Mouse (Mus musculus): ENCODE data around the gene Gfra1. TPM values are rescaled to one million over a fixed set of nuclear protein-coding genes. Genes with fewer than 3 reads are reported as not detected.

Gene Gfra1
- 0.09 and 0.82 TPM in 2 replicates for polyA plus RNA-seq (2012; rRNA removed)

DNA sequence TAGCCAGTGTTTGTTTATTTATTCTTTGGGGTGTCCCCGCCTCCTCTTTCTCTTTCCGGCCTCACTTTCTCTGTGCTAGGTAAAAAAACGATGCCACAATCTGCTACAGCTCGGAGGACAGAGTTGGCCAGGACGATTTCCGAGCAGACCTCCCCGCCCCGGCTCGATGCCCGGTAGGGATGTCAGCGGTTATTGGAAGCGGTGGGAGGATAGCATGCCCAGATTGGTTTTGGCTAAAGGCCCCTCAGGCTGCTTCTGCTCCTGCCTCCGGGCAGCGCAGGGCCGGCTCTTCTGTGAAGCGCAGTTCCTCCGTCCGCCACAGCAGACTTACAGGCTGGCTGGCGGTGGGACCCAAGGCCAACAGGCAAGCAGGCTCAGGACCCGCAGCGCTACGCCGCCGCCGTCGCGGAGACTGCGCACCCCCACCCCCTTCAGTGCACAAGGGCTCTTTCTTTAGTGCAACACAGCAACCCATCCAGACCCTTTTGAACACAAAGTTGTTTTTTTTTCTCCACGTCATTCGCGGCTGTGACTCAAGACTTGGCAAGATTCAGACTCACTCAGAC lies at the start of gene Gfra1:
Gene Gfra1, minus strand, starts transcription at position 414 of the 566 bp plus-strand sequence.
- no peak within 1 kb of the TSS for H3K27ac ChIP-seq (ENCODE audit: insufficient read depth, low read length)
- peaks cover 15% of the 10 kb centered on the region for H3K27me3 ChIP-seq (ENCODE audit: control insufficient read depth, insufficient read depth, low read length)
- TF ChIP-seq CTCF (IDR thresholded peaks at IDR 0.05; ENCODE audit: extremely low read depth, insufficient read depth, insufficient read length, insufficient replicate concordance) = no peak
- no peak for TF ChIP-seq POLR2A (IDR thresholded peaks at IDR 0.05; ENCODE audit: low read depth, low read length)
- WGBS = under 1% methylated on average over 31 of the region's 31 CpGs
- peak in 1 of 2 experiments; percentile 32 for DNase-seq (ENCODE audit: low read depth in 1 of 2, low spot score in 2 of 2)
- H3K36me3 ChIP-seq (ENCODE audit: control insufficient read depth, insufficient read depth, low read length) = no peaks in the 10 kb centered on the region
- peaks cover 26% of the 10 kb centered on the region for H3K4me1 ChIP-seq (ENCODE audit: control insufficient read depth, insufficient read depth, insufficient read length)
- peak within 1 kb of the TSS; percentile 57 for H3K4me3 ChIP-seq (ENCODE audit: extremely low read depth, insufficient read depth, insufficient read length)

DNA sequence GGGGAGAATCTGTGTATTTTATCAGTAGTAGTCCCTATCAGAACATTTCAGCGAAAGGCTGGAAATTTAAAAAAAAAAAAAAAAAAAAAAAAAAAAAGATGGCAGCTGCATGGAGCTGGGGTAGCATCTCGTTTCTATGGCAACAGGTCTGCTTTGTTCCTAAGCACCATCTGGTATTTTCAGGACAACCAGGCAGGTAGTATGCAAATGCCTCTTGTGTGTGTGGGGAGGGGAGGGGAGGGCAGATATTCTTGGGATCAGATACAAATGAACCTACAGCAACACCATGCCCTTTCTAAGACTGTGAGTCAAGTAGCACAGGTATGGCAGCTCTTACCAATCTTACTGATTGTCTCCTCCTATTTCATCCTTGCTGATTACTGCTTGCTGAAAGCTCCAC lies 44.3 kb upstream of the Gfra1 start:
- 85% methylated on average over 2 of the region's 2 CpGs for WGBS
- H3K4me3 ChIP-seq (ENCODE audit: extremely low read depth, insufficient read depth, insufficient read length) = no peak overlapping the region
- DNase-seq (ENCODE audit: low read depth in 1 of 2, low spot score in 2 of 2) = no peak
- no peaks in the 10 kb centered on the region for H3K36me3 ChIP-seq (ENCODE audit: control insufficient read depth, insufficient read depth, low read length)
- no peak for TF ChIP-seq CTCF (IDR thresholded peaks at IDR 0.05; ENCODE audit: extremely low read depth, insufficient read depth, insufficient read length, insufficient replicate concordance)
- TF ChIP-seq POLR2A (IDR thresholded peaks at IDR 0.05; ENCODE audit: low read depth, low read length) = no peak
- H3K27me3 ChIP-seq (ENCODE audit: control insufficient read depth, insufficient read depth, low read length) = no peaks in the 10 kb centered on the region
- no peaks in the 10 kb centered on the region for H3K4me1 ChIP-seq (ENCODE audit: control insufficient read depth, insufficient read depth, insufficient read length)
- H3K27ac ChIP-seq (ENCODE audit: insufficient read depth, low read length) = no peak overlapping the region

DNA sequence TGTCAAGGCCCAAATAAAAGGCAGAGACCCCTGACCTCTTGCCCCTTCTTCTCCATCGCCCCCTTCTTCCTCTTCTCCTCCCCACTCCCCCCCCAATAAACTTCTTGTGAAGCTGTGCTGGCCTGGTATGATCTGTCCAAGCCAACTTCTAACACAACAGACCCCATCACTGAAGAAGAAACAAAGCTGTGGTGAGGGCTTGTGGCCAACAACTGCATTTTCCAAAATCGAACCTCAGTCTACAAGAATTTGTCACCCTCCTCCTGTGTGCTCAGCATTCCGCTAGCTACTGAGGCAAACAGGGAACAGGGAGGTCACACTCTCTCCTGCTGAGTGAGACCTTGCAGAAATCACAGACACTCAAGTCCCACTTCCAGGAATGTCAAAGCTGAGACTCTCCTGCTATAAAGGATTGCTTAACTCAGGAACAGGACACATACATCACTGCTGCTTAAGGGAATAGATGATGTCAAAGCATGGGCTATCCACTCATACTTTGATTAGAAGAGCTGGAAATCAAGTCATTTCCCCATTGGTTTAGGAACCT lies 43.8 kb upstream of the Gfra1 start:
- no peaks in the 10 kb centered on the region for H3K4me1 ChIP-seq (ENCODE audit: control insufficient read depth, insufficient read depth, insufficient read length)
- H3K27ac ChIP-seq (ENCODE audit: insufficient read depth, low read length) = no peak overlapping the region
- H3K4me3 ChIP-seq (ENCODE audit: extremely low read depth, insufficient read depth, insufficient read length) = no peak overlapping the region
- no peaks in the 10 kb centered on the region for H3K27me3 ChIP-seq (ENCODE audit: control insufficient read depth, insufficient read depth, low read length)
- DNase-seq (ENCODE audit: low read depth in 1 of 2, low spot score in 2 of 2) = no peak
- TF ChIP-seq CTCF (IDR thresholded peaks at IDR 0.05; ENCODE audit: extremely low read depth, insufficient read depth, insufficient read length, insufficient replicate concordance) (no peak), POLR2A (IDR thresholded peaks at IDR 0.05; ENCODE audit: low read depth, low read length) (no peak)
- no peaks in the 10 kb centered on the region for H3K36me3 ChIP-seq (ENCODE audit: control insufficient read depth, insufficient read depth, low read length)
- 91% methylated on average over 3 of the region's 3 CpGs for WGBS

DNA sequence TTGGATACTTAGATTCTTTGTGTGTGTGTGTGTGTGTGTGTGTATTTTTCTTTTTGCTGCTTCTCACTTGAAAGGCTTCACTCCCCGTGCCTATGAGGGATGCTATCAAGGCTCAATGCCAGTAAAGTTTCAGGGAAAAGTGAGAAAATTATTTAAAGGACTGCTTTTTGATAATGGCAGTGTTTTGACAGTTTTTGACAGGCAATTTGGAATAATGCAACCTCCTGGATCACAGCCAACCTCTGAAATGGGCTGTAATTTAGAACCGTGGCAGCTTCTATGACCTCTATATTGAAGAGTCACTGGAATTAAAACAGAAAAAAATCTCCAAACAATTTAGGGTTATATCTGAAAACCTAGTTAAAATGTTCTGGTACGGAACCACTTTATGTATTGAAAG lies 41.4 kb upstream of the Gfra1 start:
- no peak overlapping the region for H3K4me3 ChIP-seq (ENCODE audit: extremely low read depth, insufficient read depth, insufficient read length)
- no peak overlapping the region for H3K27ac ChIP-seq (ENCODE audit: insufficient read depth, low read length)
- TF ChIP-seq POLR2A (IDR thresholded peaks at IDR 0.05; ENCODE audit: low read depth, low read length) (no peak), CTCF (IDR thresholded peaks at IDR 0.05; ENCODE audit: extremely low read depth, insufficient read depth, insufficient read length, insufficient replicate concordance) (no peak)
- no peaks in the 10 kb centered on the region for H3K27me3 ChIP-seq (ENCODE audit: control insufficient read depth, insufficient read depth, low read length)
- no peaks in the 10 kb centered on the region for H3K36me3 ChIP-seq (ENCODE audit: control insufficient read depth, insufficient read depth, low read length)
- no peak for DNase-seq (ENCODE audit: low read depth in 1 of 2, low spot score in 2 of 2)
- H3K4me1 ChIP-seq (ENCODE audit: control insufficient read depth, insufficient read depth, insufficient read length) = no peaks in the 10 kb centered on the region
- WGBS = 72% methylated on average over 3 of the region's 3 CpGs

DNA sequence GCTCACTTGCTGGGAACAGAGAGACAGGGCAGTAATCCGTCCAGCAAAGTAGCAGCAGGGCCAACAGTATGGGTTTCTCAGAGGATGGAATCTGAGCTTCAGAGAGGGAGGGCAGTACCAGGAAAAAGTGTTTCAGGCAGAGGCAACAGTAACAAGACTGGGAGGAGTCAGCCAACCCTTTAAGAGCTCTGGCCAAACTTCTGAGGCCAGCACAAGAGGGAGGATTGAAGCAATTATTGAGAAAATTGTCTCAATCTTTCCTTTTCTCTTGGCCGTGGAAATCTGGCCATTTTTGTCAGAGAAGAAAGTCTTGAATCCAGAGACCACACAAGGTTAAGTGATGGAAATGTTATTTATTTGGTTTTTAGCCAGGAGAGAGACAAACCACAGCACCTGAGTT lies 31.0 kb upstream of the Gfra1 start:
- WGBS = 77% methylated on average over 2 of the region's 2 CpGs
- Histone ChIP-seq H3K27ac (ENCODE audit: insufficient read depth, low read length) (no peak overlapping the region), H3K36me3 (ENCODE audit: control insufficient read depth, insufficient read depth, low read length) (no peaks in the 10 kb centered on the region), H3K4me1 (ENCODE audit: control insufficient read depth, insufficient read depth, insufficient read length) (no peaks in the 10 kb centered on the region), H3K4me3 (ENCODE audit: extremely low read depth, insufficient read depth, insufficient read length) (no peak overlapping the region), H3K27me3 (ENCODE audit: control insufficient read depth, insufficient read depth, low read length) (no peaks in the 10 kb centered on the region)
- TF ChIP-seq POLR2A (IDR thresholded peaks at IDR 0.05; ENCODE audit: low read depth, low read length) (no peak), CTCF (IDR thresholded peaks at IDR 0.05; ENCODE audit: extremely low read depth, insufficient read depth, insufficient read length, insufficient replicate concordance) (no peak)
- DNase-seq (ENCODE audit: low read depth in 1 of 2, low spot score in 2 of 2) = no peak

DNA sequence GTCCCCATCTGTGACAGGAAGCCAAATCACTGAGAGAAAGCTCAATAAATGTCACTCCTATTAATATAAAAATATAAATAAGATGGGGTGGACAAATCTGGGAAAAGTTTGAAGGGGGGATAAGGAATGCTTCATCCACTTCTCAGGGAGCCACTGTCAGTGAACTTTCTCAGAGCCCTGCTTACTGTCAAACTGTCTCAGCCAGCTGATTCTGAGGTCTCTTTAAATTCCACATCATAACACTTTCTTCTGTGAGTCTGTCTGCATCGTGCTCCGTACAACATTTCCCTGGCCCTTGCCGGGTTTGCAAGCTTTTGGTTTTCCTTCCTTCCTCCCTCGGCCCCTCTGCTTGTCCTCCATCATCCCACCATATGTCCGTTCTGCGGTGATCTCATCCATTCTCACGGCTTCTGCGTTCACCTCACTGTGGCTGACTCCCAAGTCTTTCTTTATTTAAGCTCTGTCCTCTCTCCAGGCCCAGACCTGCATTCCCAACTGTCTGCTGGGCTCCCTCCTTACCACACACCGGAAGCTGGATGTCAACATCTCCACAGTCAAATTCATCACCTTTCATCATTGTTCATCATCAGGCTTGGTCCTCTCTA lies 26.8 kb upstream of the Gfra1 start:
- no peak for DNase-seq (ENCODE audit: low read depth in 1 of 2, low spot score in 2 of 2)
- TF ChIP-seq CTCF (IDR thresholded peaks at IDR 0.05; ENCODE audit: extremely low read depth, insufficient read depth, insufficient read length, insufficient replicate concordance) (no peak), POLR2A (IDR thresholded peaks at IDR 0.05; ENCODE audit: low read depth, low read length) (no peak)
- 82% methylated on average over 9 of the region's 9 CpGs for WGBS

DNA sequence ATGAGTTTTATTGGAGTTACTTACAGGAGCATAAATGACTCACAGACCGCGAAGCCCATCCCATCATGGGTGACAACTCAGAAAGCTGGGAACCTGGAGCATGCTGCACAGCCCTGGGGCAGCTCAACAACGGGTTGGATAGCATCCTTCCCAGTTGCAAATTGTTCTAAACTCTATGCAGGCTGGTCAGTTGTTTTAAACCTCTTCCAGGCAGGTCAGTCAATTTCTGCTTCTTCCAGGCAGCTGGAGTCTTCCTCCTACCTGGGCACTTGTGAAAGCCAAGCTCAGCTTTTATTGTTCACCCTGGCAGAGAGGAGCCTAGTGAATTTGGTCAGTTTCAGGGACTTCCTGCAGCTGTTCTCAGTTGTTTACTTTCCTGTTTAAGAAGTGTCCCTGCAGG lies 18.5 kb upstream of the Gfra1 start:
- no peak for DNase-seq (ENCODE audit: low read depth in 1 of 2, low spot score in 2 of 2)
- no peaks in the 10 kb centered on the region for H3K36me3 ChIP-seq (ENCODE audit: control insufficient read depth, insufficient read depth, low read length)
- no peak overlapping the region for H3K27ac ChIP-seq (ENCODE audit: insufficient read depth, low read length)
- 86% methylated on average over 3 of the region's 3 CpGs for WGBS
- no peaks in the 10 kb centered on the region for H3K4me1 ChIP-seq (ENCODE audit: control insufficient read depth, insufficient read depth, insufficient read length)
- H3K4me3 ChIP-seq (ENCODE audit: extremely low read depth, insufficient read depth, insufficient read length) = no peak overlapping the region
- H3K27me3 ChIP-seq (ENCODE audit: control insufficient read depth, insufficient read depth, low read length) = no peaks in the 10 kb centered on the region
- no peak for TF ChIP-seq POLR2A (IDR thresholded peaks at IDR 0.05; ENCODE audit: low read depth, low read length)
- no peak for TF ChIP-seq CTCF (IDR thresholded peaks at IDR 0.05; ENCODE audit: extremely low read depth, insufficient read depth, insufficient read length, insufficient replicate concordance)

More for the DNA sequence above, 26.8 kb upstream of the Gfra1 start:
- H3K36me3 ChIP-seq (ENCODE audit: control insufficient read depth, insufficient read depth, low read length) = no peaks in the 10 kb centered on the region
- H3K27me3 ChIP-seq (ENCODE audit: control insufficient read depth, insufficient read depth, low read length) = no peaks in the 10 kb centered on the region
- no peak overlapping the region for H3K4me3 ChIP-seq (ENCODE audit: extremely low read depth, insufficient read depth, insufficient read length)
- no peaks in the 10 kb centered on the region for H3K4me1 ChIP-seq (ENCODE audit: control insufficient read depth, insufficient read depth, insufficient read length)
- H3K27ac ChIP-seq (ENCODE audit: insufficient read depth, low read length) = no peak overlapping the region

Measured in spleen, adult 2 months (tissue).